Mouse (Mus musculus) heart, embryonic 14.5 days (tissue): ENCODE data around the gene Zfp410. TPM values are rescaled to one million over a fixed set of nuclear protein-coding genes. Genes with fewer than 3 reads are reported as not detected.

Source experiments
- ATAC-seq: fragments of 200-750 bp; cut with Nextera tagmentation; 2 replicates; pipeline ENCODE4 v1.8.0; 2017; ENCODE audit warnings: low read depth, moderate TSS enrichment; ENCODE audit not compliant: insufficient number of reproducible peaks, insufficient read depth, low FRiP score
- H3K27ac ChIP-seq, 2 experiments: fragments of 200-500 bp in 1 of 2; fragments of 300-500 bp in 1 of 2; sonication (generic) in 1 of 2; replicated peaks in 1 of 2; 2 replicates each; pipeline ENCODE4 v1.5.1; 2012 to 2014; ENCODE audit warnings: low read depth in 2 of 2, low read length in 2 of 2, control low read depth in 1 of 2, mild to moderate bottlenecking in 1 of 2, mixed read lengths in 1 of 2; ENCODE audit not compliant: control insufficient read depth in 1 of 2, insufficient read depth in 1 of 2
- H3K27me3 ChIP-seq: fragments of 300-500 bp; sonication (generic); 2 replicates; pipeline ENCODE4 v1.6.1; 2014; ENCODE audit warnings: mild to moderate bottlenecking, low read length, control low read depth; ENCODE audit not compliant: control insufficient read depth, insufficient read depth
- H3K36me3 ChIP-seq: fragments of 300-500 bp; sonication (generic); 2 replicates; pipeline ENCODE4 v1.6.1; 2014; ENCODE audit warnings: mild to moderate bottlenecking, control low read depth, low read length, mixed read lengths; ENCODE audit not compliant: control insufficient read depth, insufficient read depth
- H3K4me1 ChIP-seq, 2 experiments: fragments of 200-500 bp in 1 of 2; fragments of 300-500 bp in 1 of 2; sonication (generic) in 1 of 2; 2 replicates each; pipeline ENCODE4 v1.6.1; 2012 to 2014; ENCODE audit warnings: low read length in 2 of 2, control low read depth in 1 of 2, mixed read lengths in 1 of 2; ENCODE audit not compliant: control insufficient read depth in 2 of 2, insufficient read depth in 2 of 2
- H3K4me2 ChIP-seq: fragments of 300-500 bp; sonication (generic); 2 replicates; pipeline ENCODE4 v1.6.1; 2014; ENCODE audit warnings: mild to moderate bottlenecking, low read length
- H3K4me3 ChIP-seq, 2 experiments: fragments of 200-500 bp in 1 of 2; fragments of 300-500 bp in 1 of 2; sonication (generic) in 1 of 2; 2 replicates each; pipeline ENCODE4 v1.5.1; 2012 to 2014; ENCODE audit warnings: low read length in 2 of 2, mild to moderate bottlenecking in 2 of 2, control low read depth in 1 of 2, low read depth in 1 of 2, moderate library complexity in 1 of 2; ENCODE audit not compliant: control insufficient read depth in 1 of 2, insufficient read depth in 1 of 2
- H3K9ac ChIP-seq: fragments of 300-500 bp; sonication (generic); 2 replicates; pipeline ENCODE4 v1.6.1; 2014; ENCODE audit warnings: mild to moderate bottlenecking, low read length
- H3K9me3 ChIP-seq: fragments of 300-500 bp; sonication (generic); 2 replicates; pipeline ENCODE4 v1.6.1; 2016; ENCODE audit warnings: low read length, control low read depth; ENCODE audit not compliant: control insufficient read depth
- WGBS: fragments of 180-500 bp; shearing (Covaris S2); extraction: QIAGEN DNeasy Blood & Tissue Kit; methylation state at CpG from one replicate; pipeline ENCODE4 v1.1.7; 2014; 5-methylcytosine and 5-hydroxymethylcytosine counted together
- polyA plus RNA-seq: library from polyadenylated mRNA; unstranded; fragments of >200 nt; fragmentation: Nextera tagmentation; extraction: Ambion mirVana; gene quantifications from 2 replicates; pipeline ENCODE4 v1.2.1, GENCODE M21; 2014

Zfp410 gene
- polyA plus RNA-seq, 1 experiment from 2014 or later: 53.1 TPM

DNA sequence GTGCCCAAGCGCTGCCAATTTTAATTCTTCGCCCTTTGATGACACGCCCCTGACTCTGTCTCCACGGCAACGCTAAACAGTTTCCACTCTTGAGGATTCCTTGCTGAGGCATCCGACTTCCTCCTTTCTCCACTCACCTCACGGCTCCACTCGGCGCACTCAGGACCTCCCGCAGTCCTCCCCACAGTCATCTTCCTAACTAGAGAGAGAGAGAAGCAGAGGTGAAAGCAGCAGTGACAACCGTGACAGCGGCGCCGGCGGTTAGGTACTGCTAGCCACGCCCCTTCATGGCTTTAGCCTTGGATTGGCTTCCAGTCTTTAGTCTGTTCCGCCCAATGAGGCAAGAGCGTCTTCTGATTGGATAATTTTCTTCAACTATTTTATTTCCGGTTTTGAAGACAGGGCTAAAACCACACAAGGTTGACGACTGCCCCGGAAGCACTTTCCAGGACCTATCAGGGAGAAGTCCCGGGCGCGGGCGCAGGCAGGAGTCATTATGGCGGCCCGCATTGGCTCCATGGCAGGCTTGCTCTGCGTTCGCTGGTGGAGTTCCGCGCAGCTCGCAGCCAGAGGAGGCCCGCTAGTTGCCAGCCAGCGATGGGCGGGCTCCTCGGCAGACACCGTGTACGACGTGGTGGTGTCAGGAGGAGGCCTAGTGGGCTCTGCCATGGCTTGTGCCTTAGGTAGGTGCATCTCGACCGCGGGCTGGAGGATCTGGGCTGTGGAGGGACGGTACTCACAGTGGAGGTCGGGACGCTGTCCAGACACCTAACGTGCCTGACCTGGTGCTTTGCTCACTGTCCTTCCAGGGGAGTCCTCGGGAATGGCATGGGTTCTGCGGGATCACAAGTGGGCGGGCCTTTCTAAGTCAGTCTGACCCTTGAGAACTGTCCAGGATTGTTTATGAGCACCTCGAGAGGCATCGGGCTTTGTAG lies 45.2 kb downstream of the Zfp410 start, which contains the start of the genes Coq6 and Fam161b:
Gene Coq6, plus strand, starts transcription at position 103 of the 935 bp plus-strand sequence.
Gene Fam161b, minus strand, starts transcription at position 279 of the 935 bp plus-strand sequence.
- Histone ChIP-seq H3K4me2 (peak within 1 kb of the TSS; percentile 93), H3K36me3 (peaks cover 8% of the 10 kb centered on the region), H3K4me1 (peaks cover 8 to 32% of the 10 kb centered on the region in 2 experiments), H3K9me3 (no peaks in the 10 kb centered on the region), H3K9ac (peak within 1 kb of the TSS; percentile 93), H3K27ac (peak within 1 kb of the TSS; percentile 77 to 78), H3K4me3 (peak within 1 kb of the TSS; percentile 91 to 99), H3K27me3 (no peaks in the 10 kb centered on the region)
- whole genome bisulfite sequencing: under 1% methylated on average over 51 of the region's 51 CpGs
- peak; percentile 96 for ATAC-seq

- 40% methylated on average over 2 of the region's 2 CpGs for WGBS
- no peak for ATAC-seq
- H3K9ac ChIP-seq: peak overlapping the region; percentile 93
- H3K27ac ChIP-seq: no peak overlapping the region
- H3K9me3 ChIP-seq: no peaks in the 10 kb centered on the region
- peaks cover 8 to 32% of the 10 kb centered on the region in 2 experiments for H3K4me1 ChIP-seq
- H3K36me3 ChIP-seq: peaks cover 12% of the 10 kb centered on the region
- no peaks in the 10 kb centered on the region for H3K27me3 ChIP-seq
- peak overlapping the region in 1 of 2 experiments; percentile 91; a peak in 2 of 4 replicates for H3K4me3 ChIP-seq
- peak overlapping the region; percentile 93 for H3K4me2 ChIP-seq
Observed at GRCm38 (mm10) chr12:84362872-84363271, 46.2 kb downstream of the Zfp410 start.

- H3K9me3 ChIP-seq: no peaks in the 10 kb centered on the region
- H3K36me3 ChIP-seq: peaks cover 26% of the 10 kb centered on the region
- H3K9ac ChIP-seq: no peak overlapping the region
- peaks cover 8 to 32% of the 10 kb centered on the region in 2 experiments for H3K4me1 ChIP-seq
- H3K4me2 ChIP-seq: 0 out of 2 replicates have a peak overlapping the region, but pooled peaks have one; percentile 1
- no peak overlapping the region for H3K4me3 ChIP-seq
- WGBS: 69% methylated on average over 9 of the region's 9 CpGs
- H3K27ac ChIP-seq: no peak overlapping the region
- no peak for ATAC-seq
- no peaks in the 10 kb centered on the region for H3K27me3 ChIP-seq
Observed at GRCm38 (mm10) chr12:84364291-84364690, 47.6 kb downstream of the Zfp410 start.

GRCm38 (mm10) chr12:84365137-84365536 lies 48.5 kb downstream of the Zfp410 start:
- H3K27me3 ChIP-seq: no peaks in the 10 kb centered on the region
- no peaks in the 10 kb centered on the region for H3K9me3 ChIP-seq
- H3K4me3 ChIP-seq: no peak overlapping the region
- no peak overlapping the region for H3K9ac ChIP-seq
- peaks cover 34% of the 10 kb centered on the region for H3K36me3 ChIP-seq
- H3K27ac ChIP-seq: no peak overlapping the region
- no peak for ATAC-seq
- 90% methylated on average over 6 of the region's 6 CpGs for WGBS
- H3K4me2 ChIP-seq: no peak overlapping the region
- peaks cover 8 to 28% of the 10 kb centered on the region in 2 experiments for H3K4me1 ChIP-seq

DNA sequence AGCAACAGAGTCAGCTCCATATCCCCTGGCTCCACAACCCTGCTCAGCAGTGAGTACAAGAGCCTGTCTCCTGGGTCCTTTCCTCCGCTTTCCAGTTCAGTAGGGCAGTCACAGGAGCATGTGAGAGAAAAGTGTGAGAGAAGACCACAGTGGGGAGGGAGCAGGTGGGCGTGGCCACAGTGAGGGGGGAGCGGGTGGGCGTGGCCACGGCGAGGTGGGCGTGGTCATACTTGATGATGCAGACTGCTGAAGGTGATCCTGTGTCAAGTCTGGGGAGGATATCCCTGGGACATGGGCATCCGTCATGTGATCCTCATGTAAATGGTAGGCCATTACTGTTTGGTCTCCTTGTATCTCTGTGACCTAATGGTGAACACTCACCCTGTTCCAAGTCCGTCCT lies 50.3 kb downstream of the Zfp410 start:
- H3K27me3 ChIP-seq: no peaks in the 10 kb centered on the region
- H3K4me1 ChIP-seq: peaks cover 8 to 22% of the 10 kb centered on the region in 2 experiments
- no peak for ATAC-seq
- no peaks in the 10 kb centered on the region for H3K9me3 ChIP-seq
- peaks cover 53% of the 10 kb centered on the region for H3K36me3 ChIP-seq
- no peak overlapping the region for H3K4me3 ChIP-seq
- no peak overlapping the region for H3K4me2 ChIP-seq
- WGBS: 58% methylated on average over 9 of the region's 9 CpGs
- no peak overlapping the region for H3K9ac ChIP-seq
- H3K27ac ChIP-seq: no peak overlapping the region

- H3K27ac ChIP-seq: no peak overlapping the region
- WGBS: 84% methylated on average over 5 of the region's 5 CpGs
- no peak overlapping the region for H3K9ac ChIP-seq
- H3K9me3 ChIP-seq: no peaks in the 10 kb centered on the region
- H3K4me3 ChIP-seq: no peak overlapping the region
- ATAC-seq: no peak
- H3K4me1 ChIP-seq: peaks cover 5 to 8% of the 10 kb centered on the region in 2 experiments; a peak in 2 of 4 replicates
- H3K4me2 ChIP-seq: no peak overlapping the region
- H3K27me3 ChIP-seq: no peaks in the 10 kb centered on the region
- H3K36me3 ChIP-seq: peaks cover 96% of the 10 kb centered on the region
Observed at GRCm38 (mm10) chr12:84371647-84372046, 55.0 kb downstream of the Zfp410 start.

DNA sequence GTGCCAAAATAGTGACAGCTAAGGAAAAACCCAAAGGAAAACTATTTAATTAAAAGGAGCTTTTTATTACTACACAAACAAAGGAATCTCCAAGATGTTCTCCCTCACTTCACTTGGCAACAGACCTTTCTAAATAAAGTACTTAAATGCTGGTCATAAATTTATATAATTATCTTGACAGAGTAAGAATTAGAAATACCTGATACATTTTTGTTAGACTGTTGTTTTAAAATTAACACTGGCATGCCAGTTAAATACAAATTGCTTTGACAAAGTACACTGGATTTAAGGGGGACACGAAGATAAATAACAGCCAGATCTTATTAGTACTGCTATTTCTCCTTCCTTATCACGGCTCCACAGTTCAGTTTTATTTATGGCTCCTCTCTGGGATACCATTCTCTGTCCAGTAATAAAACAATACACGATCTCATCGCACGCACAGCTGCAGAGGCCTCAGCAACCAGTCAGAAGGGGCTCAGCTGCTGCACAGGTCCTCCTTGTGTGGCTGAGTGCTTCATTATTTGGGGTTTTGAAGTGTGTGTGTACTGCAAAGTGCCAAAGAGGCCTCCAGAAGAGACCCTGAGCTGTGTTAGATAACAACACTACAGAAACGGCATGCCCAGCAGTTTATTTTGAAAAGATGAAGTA lies 57.3 kb downstream of the Zfp410 start:
- Histone ChIP-seq H3K9ac (no peak overlapping the region), H3K4me1 (peaks cover 5 to 8% of the 10 kb centered on the region in 2 experiments; a peak in 2 of 4 replicates), H3K9me3 (no peaks in the 10 kb centered on the region), H3K4me3 (no peak overlapping the region), H3K36me3 (peaks cover 97% of the 10 kb centered on the region), H3K27ac (peak overlapping the region; percentile 34 to 78), H3K27me3 (no peaks in the 10 kb centered on the region), H3K4me2 (no peak overlapping the region)
- ATAC-seq: no peak
- 32% methylated on average over 6 of the region's 6 CpGs for WGBS
